Mouse (Mus musculus) mesoderm, embryonic 11.5 days (tissue): ENCODE results near the gene Best1.
A peak's percentile ranks its signal among the peaks of the same experiment; 100 is the strongest.

ENCODE experiments used
- DNase-seq: peaks from one replicate; pipeline ENCODE4 v3.0.0-alpha.2; 2012; ENCODE audit warnings: low read depth, low spot score

Best1 gene

GRCm38 (mm10) chr19:10023304-10023758, 21.9 kb upstream of the Best1 start:
- no peak for DNase-seq

GRCm38 (mm10) chr19:10022414-10023303, 21.2 kb upstream of the Best1 start:
- no peak for DNase-seq

GRCm38 (mm10) chr19:10021981-10022380, 20.5 kb upstream of the Best1 start:
- no peak for DNase-seq

- DNase-seq, result no peak
These were observed 17.9 kb upstream of the Best1 start for GRCm38 (mm10) chr19:10019214-10019760.

GRCm38 (mm10) chr19:10018527-10018818, 17.0 kb upstream of the Best1 start:
- DNase-seq, result no peak

GRCm38 (mm10) chr19:10017637-10018526, 16.4 kb upstream of the Best1 start:
- peak; percentile 87 for DNase-seq

DNA sequence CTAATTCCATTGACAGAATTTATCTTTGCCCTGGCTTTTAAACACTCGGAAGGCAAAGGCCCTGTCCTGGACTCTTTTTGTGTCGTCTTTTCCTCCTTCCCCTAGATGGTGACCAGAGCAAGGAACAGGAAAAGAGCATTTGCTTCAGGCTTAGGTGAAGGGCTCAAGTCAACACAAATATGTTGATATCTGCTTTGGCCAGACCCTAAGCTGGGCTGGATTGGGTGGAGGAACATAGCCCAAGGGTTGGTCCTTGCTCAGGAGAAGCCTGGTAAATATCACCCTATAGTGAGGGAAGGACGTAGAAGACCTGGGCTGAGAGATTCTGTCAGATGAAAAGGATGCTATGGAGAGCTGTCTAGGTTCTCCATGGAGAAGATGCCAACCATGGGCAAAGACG, 14.7 kb upstream of the Best1 start:
- no peak for DNase-seq

DNA sequence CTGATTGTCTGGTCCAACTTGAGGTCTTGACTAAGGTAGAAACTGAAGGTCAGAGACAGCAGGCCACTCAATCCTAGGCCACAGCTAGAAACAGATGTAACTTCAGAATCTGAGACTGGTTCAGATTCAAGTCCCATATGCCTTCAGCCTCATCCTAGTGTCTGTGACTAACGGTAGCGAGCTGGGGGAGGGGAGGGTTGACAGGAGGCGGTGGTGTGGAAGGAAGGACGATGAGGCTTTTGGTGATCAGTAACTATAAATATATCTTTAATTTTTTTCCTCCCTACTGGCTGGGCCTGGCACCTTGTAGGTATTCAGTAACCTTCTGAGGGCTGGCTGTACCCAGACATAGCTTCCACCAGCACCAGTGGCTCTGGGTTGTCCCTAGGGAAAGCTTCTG, 14.0 kb upstream of the Best1 start:
- no peak for DNase-seq

DNA sequence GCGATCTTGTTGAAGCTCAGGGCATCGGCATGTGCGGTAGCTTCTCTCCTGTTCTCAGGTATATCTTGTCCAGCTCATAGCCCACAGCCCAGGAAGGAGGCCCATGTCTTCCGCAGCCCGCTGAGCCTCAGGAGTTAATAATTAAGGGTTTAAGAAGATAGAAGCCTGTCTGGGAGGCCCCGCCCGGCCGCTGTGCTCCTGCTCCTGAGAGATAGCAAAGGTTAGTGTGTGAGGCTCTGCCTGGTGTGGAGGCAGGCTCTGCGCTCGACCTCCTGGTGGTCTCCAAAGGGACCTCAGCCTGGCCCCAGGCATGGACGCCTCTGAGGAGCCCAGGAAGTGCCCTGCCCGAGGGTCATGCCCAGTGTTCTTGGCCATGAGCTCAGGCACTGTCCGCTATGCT, 13.4 kb upstream of the Best1 start:
- no peak for DNase-seq

DNA sequence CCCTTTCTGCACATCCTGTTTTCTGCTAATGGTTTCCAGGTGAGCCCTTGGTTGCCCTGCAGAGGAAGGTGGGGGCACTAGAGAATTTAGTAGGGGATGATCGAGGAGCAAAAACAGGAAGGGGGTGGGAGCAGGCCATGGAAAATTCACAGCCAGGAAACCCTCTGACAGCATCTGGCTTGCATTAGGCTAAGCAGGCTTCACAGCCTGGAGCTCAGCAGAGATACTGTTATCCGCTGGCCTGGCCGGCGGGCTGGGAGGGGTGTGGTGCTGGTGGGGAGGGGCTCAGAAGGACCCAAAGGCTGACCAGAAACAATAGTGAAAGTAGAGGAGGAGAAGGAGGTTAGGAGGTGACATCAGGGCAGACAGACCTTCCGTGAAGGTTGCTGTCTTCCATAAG, 12.5 kb upstream of the Best1 start:
- peak; percentile 88 for DNase-seq

DNA sequence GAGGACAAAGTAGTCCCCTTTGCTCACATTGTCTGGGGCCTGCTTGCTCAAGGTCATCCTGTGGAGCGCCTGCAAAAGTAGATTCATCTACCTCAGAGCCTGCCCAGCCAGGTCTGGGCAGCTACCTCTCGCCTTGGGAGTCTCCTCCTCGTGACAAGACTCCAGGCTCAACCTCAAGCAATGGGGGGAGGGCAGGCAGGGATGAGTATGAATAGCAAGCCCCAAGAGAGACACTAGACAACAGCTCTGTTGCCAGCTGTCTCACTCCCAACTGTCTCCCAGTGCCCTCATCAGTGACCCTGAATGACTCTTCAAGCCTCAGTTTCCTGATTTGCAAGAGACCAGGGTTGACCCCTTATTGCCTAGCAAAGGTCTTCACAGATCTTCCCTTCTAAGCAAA, 11.9 kb upstream of the Best1 start:
- no peak for DNase-seq

- DNase-seq, result peak; percentile 81
These were observed 11.4 kb upstream of the Best1 start for GRCm38 (mm10) chr19:10012827-10013278.

- DNase-seq, result no peak
These were observed 10.0 kb upstream of the Best1 start for GRCm38 (mm10) chr19:10011408-10011807.

DNA sequence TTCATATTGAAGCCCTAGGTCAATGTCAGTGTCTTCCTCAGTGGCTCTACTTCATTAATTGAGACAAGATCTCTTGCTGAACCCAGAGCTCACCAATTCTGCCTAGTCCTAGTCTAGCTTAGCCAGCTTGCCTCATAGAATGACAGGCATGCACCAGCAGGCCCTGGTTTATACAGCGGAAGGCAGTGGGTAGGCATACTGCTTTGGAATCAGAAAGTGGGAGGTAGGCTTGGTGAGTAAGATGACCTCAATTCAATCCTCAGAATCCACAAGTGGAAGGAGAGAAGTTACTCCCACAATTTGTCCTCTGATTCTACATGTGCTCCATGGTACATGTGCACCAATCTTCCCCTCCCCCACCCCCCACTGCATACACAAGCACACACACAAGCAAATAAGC, 2.3 kb upstream of the Best1 start:
- no peak for DNase-seq

GRCm38 (mm10) chr19:10000330-10000729, 1.1 kb downstream of the Best1 start:
- DNase-seq, result no peak

- no peak for DNase-seq
These were observed 2.5 kb downstream of the Best1 start for GRCm38 (mm10) chr19:9998736-9999486.

- no peak for DNase-seq
These were observed 3.4 kb downstream of the Best1 start for GRCm38 (mm10) chr19:9998063-9998416.

GRCm38 (mm10) chr19:9997204-9998062, 4.0 kb downstream of the Best1 start:
- no peak for DNase-seq

- DNase-seq, result peak; percentile 94
These were observed 8.3 kb downstream of the Best1 start for GRCm38 (mm10) chr19:9993036-9993656.
